ENCODE assay signal across 9 mouse cellular contexts in genomic region chr19:46316846-46317545, GRCm38 (mm10). TPM values are rescaled to one million over a fixed set of nuclear protein-coding genes. Genes with fewer than 3 reads are reported as not detected.
A peak's percentile ranks its signal among the peaks of the same experiment; 100 is the strongest.
DNase-seq lines count a peak whose midpoint lies in the region; ATAC-seq lines count a peak whose summit lies in the region.
"Had no signal": no experiment of that assay in that cellular context is flagged by ENCODE, and none has a peak within 500 bp of the region (broad histone marks: within the 10 kb centered on the region; RNA-seq: fewer than 3 reads in every experiment).

No protein-coding gene starts in this region.

- H3K27me3 ChIP-seq in neural tube, embryonic 13.5 days: peaks cover 88% of the 10 kb centered on the region
- H3K27me3 ChIP-seq: CH12.LX had no signal

- no peaks in the 10 kb centered on the region for H3K9me3 ChIP-seq in neural tube, embryonic 13.5 days

- WGBS in neural tube, embryonic 13.5 days: 34% methylated on average over 15 of the region's 15 CpGs

- H3K4me3 ChIP-seq in neural tube, embryonic 13.5 days: peak overlapping the region; percentile 52

- intact Hi-C loops in gastrocnemius, postnatal 14 days (cut with DNase I; ENCODE audit: low total_unique reads): no loop called here
- intact Hi-C loops in left cerebral cortex, postnatal 25 days (cut with DNase I): loop anchor here (5.0 kb wide), 1 partner anchor 50 kb away; no protein-coding TSS in a partner anchor

- peak; percentile 12 to 39; a peak in 3 of 4 replicates for ATAC-seq in hematopoietic stem cell, adult 5-6 weeks (replicated peaks in 1 of 2; ENCODE audit: insufficient read depth in 1 of 2, low FRiP score in 2 of 2, low TSS enrichment in 1 of 2, low read depth in 1 of 2, poor library complexity in 2 of 2, severe bottlenecking in 2 of 2)
- 0 out of 2 replicates have a peak, but pooled peaks have one; percentile 4 for ATAC-seq in neural tube, embryonic 13.5 days (ENCODE audit: low read depth)

- H3K9ac ChIP-seq in neural tube, embryonic 13.5 days: peak overlapping the region; percentile 81

- H3K4me2 ChIP-seq in neural tube, embryonic 13.5 days: peak overlapping the region; percentile 66

- peaks cover 17% of the 10 kb centered on the region for H3K36me3 ChIP-seq in neural tube, embryonic 13.5 days

- peaks cover 60% of the 10 kb centered on the region for H3K4me1 ChIP-seq in neural tube, embryonic 13.5 days (replicated peaks)

- DNase-seq in gastrocnemius, postnatal 14 days: peak; percentile 6
- no peak for DNase-seq in gastrocnemius, postnatal 4 days (ENCODE audit: low spot score in 2 of 2)
- DNase-seq in B cell, adult 2 months: peak; percentile 36 to 37
- DNase-seq in cerebellum, postnatal 4 days (ENCODE audit: low spot score in 2 of 2): peak; percentile 3 to 25
- peak; percentile 83 to 95 for DNase-seq in left cerebral cortex, postnatal 25 days (ENCODE audit: low spot score in 2 of 2)
- DNase-seq in embryo, embryonic 11 days: no peak

- H3K27ac ChIP-seq in neural tube, embryonic 13.5 days (replicated peaks): peak overlapping the region; percentile 24; the same call in 1 of the 2 replicates

RNA-seq across cellular contexts. Expression of gene Psd, which starts 10.0 kb away (rescaled TPM):
- total RNA-seq in gastrocnemius, postnatal 14 days (2021): 1 to 10 TPM; 1.4 to 1.9 TPM
- 1 to 10 TPM; 2.0 to 2.9 TPM for total RNA-seq in gastrocnemius, postnatal 4 days (2021)
- 1.3 and 2.4 TPM in 2 replicates for total RNA-seq in hematopoietic stem cell, adult 5-6 weeks (2017)
- total RNA-seq in left cerebral cortex, postnatal 25 days (2021): 100 to 1,000 TPM; 588 to 629 TPM
- 47.2 and 53.8 TPM in 2 replicates for polyA plus RNA-seq in neural tube, embryonic 13.5 days (2015; fragmentation: Nextera tagmentation; extraction: Ambion mirVana)

RNA-seq across cellular contexts. Expression of gene Fbxl15, which starts 11.0 kb away (rescaled TPM):
- total RNA-seq in gastrocnemius, postnatal 14 days (2021): 1 to 10 TPM; 2.4 to 2.8 TPM
- 1 to 10 TPM; 4.4 to 5.1 TPM for total RNA-seq in gastrocnemius, postnatal 4 days (2021)
- 0.81 and 3.5 TPM in 2 replicates for total RNA-seq in hematopoietic stem cell, adult 5-6 weeks (2017)
- total RNA-seq in left cerebral cortex, postnatal 25 days (2021): 10 to 100 TPM; 28.6 to 29.0 TPM
- polyA plus RNA-seq in neural tube, embryonic 13.5 days (2015; fragmentation: Nextera tagmentation; extraction: Ambion mirVana): 37.7 and 39.1 TPM in 2 replicates

RNA-seq across cellular contexts. Expression of gene Nfkb2, which starts 12.9 kb away (rescaled TPM):
- total RNA-seq in gastrocnemius, postnatal 14 days (2021): 10 to 100 TPM in 1 of 2 experiments, 1 to 10 TPM in 1; 9.6 to 10.4 TPM
- 10 to 100 TPM; 19.0 to 20.2 TPM for total RNA-seq in gastrocnemius, postnatal 4 days (2021)
- 9.6 and 11.8 TPM in 2 replicates for total RNA-seq in hematopoietic stem cell, adult 5-6 weeks (2017)
- total RNA-seq in left cerebral cortex, postnatal 25 days (2021): 1 to 10 TPM; 2.4 to 3.0 TPM
- 2.4 and 2.6 TPM in 2 replicates for polyA plus RNA-seq in neural tube, embryonic 13.5 days (2015; fragmentation: Nextera tagmentation; extraction: Ambion mirVana)

RNA-seq across cellular contexts. Expression of gene Cuedc2, which starts 21.5 kb away (rescaled TPM):
- total RNA-seq in gastrocnemius, postnatal 14 days (2021): 10 to 100 TPM; 68.7 to 79.0 TPM
- total RNA-seq in gastrocnemius, postnatal 4 days (2021): 100 to 1,000 TPM; 106 to 120 TPM
- 112 and 129 TPM in 2 replicates for total RNA-seq in hematopoietic stem cell, adult 5-6 weeks (2017)
- 100 to 1,000 TPM; 174 to 185 TPM for total RNA-seq in left cerebral cortex, postnatal 25 days (2021)
- 318 and 357 TPM in 2 replicates for polyA plus RNA-seq in neural tube, embryonic 13.5 days (2015; fragmentation: Nextera tagmentation; extraction: Ambion mirVana)

RNA-seq across cellular contexts. Expression of gene Mfsd13a, which starts 23.9 kb away (rescaled TPM):
- 1 to 10 TPM; 1.1 TPM for total RNA-seq in gastrocnemius, postnatal 14 days (2021)
- total RNA-seq in gastrocnemius, postnatal 4 days (2021): 1 to 10 TPM; 1.7 to 2.5 TPM
- total RNA-seq in hematopoietic stem cell, adult 5-6 weeks (2017): 5.9 and 8.6 TPM in 2 replicates
- 10 to 100 TPM; 24.1 to 28.1 TPM for total RNA-seq in left cerebral cortex, postnatal 25 days (2021)
- 10.3 and 10.6 TPM in 2 replicates for polyA plus RNA-seq in neural tube, embryonic 13.5 days (2015; fragmentation: Nextera tagmentation; extraction: Ambion mirVana)

Comparison
In these comparisons a context has a peak if more than half of its experiments do, and no peak if none do; other contexts are left out.
1. DNase-seq: peak in gastrocnemius, postnatal 14 days (single experiment), B cell, adult 2 months (2 of 2), cerebellum, postnatal 4 days (2 of 2) and left cerebral cortex, postnatal 25 days (2 of 2); none in gastrocnemius, postnatal 4 days (0 of 2) and embryo, embryonic 11 days (single experiment).
2. RNA of gene Psd, which starts 10.0 kb away (total RNA-seq): 588 to 629 TPM in left cerebral cortex, postnatal 25 days; 2.0 to 2.9 TPM in gastrocnemius, postnatal 4 days, 1.4 to 1.9 TPM in gastrocnemius, postnatal 14 days and 1.3 to 2.4 TPM in hematopoietic stem cell, adult 5-6 weeks; every median in the first group is over 100 times any median in the second.